Mouse (Mus musculus) brain, embryonic 18.5 days (tissue): Measurements from ENCODE around the gene Nav1.

Experiments
- DNase-seq: peaks from one replicate; pipeline ENCODE4 v3.0.0-alpha.2; 2012; ENCODE audit warnings: low read depth, low spot score

Nav1 gene

GRCm38 (mm10) chr1:135607019-135607418, at the start of gene Nav1:
TSS of gene Nav1 (minus strand) at chr1:135607295.
- DNase-seq, result no peak

- no peak for DNase-seq
Observed at GRCm38 (mm10) chr1:135653909-135654308, 46.8 kb upstream of the Nav1 start.

GRCm38 (mm10) chr1:135645459-135646195, 38.5 kb upstream of the Nav1 start:
- no peak for DNase-seq

GRCm38 (mm10) chr1:135644110-135644509, 37.0 kb upstream of the Nav1 start:
- no peak for DNase-seq

GRCm38 (mm10) chr1:135643691-135644090, 36.6 kb upstream of the Nav1 start:
- DNase-seq, result no peak

DNA sequence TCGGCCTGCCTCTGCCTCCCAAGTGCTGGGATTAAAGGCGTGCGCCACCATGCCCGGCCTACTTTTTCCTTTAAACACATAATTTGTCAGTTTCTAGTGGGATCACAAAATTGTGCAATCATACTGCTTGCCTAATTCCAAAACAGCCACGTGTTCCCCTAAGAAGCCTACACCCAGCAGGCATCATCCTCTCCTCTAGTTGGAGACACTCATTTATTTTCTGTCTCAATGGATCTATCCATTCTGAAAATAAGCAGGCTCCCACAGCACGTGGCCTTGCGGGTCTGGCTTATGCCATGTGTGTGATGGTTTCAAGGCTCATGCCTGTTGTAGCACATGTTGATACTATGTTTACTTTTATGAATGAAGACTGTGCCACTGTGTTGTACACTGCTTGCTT, 32.8 kb upstream of the Nav1 start:
- no peak for DNase-seq

DNA sequence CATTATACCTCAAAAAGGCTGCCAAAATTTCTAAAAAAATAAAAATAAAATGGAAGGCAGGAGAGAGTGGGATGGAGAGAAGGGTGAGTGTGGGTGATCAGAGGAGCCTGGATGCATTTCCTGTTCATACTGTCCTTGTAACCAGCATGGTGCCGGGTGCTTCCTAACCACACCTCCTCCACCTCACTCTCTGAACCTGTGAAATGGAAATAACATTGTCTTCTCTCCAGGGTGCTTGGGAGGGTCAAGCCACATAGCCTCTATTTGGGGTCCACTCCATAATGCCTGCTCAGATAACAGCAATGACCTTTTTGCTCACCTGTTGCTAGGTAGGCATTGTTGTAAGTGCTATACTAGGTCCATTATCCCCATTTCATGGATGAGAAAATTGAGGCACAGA, 32.0 kb upstream of the Nav1 start:
- DNase-seq, result no peak

GRCm38 (mm10) chr1:135637574-135638008, 30.5 kb upstream of the Nav1 start:
- no peak for DNase-seq

GRCm38 (mm10) chr1:135636111-135636511, 29.0 kb upstream of the Nav1 start:
- DNase-seq, result no peak

- DNase-seq, result no peak
Observed at GRCm38 (mm10) chr1:135635323-135636064, 28.4 kb upstream of the Nav1 start.

DNA sequence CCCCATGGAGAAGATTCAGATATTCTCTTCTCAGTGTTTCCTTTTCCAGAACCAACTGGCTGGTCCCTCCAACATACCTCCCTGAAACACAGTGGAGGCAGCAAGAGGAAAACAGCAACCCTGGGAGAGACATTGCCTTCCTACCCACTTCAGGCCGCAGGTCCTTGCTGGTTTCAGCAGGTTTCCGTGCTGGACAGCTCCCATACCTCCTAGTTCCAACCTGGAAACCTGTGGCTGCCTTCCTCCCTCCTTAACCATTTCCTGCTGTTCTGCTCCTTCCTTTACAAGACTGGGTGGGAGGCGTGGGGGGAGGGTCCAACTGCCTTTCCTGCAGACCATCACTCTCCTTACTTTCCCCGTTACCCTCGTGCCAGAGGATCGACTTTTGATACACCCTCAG, 27.7 kb upstream of the Nav1 start:
- no peak for DNase-seq

- DNase-seq, result no peak
Observed at GRCm38 (mm10) chr1:135633884-135634283, 26.8 kb upstream of the Nav1 start.

GRCm38 (mm10) chr1:135633478-135633877, 26.4 kb upstream of the Nav1 start:
- DNase-seq, result no peak

DNA sequence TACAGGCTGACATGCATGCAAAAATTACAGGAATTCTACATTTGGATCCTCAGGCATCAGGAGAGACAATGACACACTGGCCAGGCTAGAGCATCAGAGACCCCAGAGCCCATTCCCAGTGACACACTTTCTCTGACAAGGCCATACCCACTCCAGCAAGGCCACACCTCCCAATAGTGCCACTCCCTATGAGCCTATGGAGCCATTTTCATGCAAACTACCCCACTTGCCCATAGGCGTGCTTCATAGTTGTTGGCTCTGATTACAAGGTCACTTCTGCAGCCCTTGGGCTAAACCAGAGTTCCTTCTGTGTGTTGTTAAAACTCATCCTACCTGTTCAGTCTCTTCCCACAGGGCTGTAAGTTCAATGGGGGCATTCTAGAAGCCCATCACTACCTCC, 25.1 kb upstream of the Nav1 start:
- DNase-seq, result no peak

- DNase-seq, result no peak
Observed at GRCm38 (mm10) chr1:135631515-135631914, 24.4 kb upstream of the Nav1 start.

- DNase-seq, result no peak
Observed at GRCm38 (mm10) chr1:135629846-135630245, 22.8 kb upstream of the Nav1 start.

GRCm38 (mm10) chr1:135626218-135626617, 19.1 kb upstream of the Nav1 start:
- no peak for DNase-seq

- no peak for DNase-seq
Observed at GRCm38 (mm10) chr1:135625741-135626140, 18.6 kb upstream of the Nav1 start.

GRCm38 (mm10) chr1:135624646-135625045, 17.6 kb upstream of the Nav1 start:
- DNase-seq, result no peak

- no peak for DNase-seq
Observed at GRCm38 (mm10) chr1:135623136-135623535, 16.0 kb upstream of the Nav1 start.

GRCm38 (mm10) chr1:135621307-135621706, 14.2 kb upstream of the Nav1 start:
- DNase-seq, result no peak

GRCm38 (mm10) chr1:135619932-135620391, 12.9 kb upstream of the Nav1 start:
- DNase-seq, result no peak

- DNase-seq, result no peak
Observed at GRCm38 (mm10) chr1:135619130-135619529, 12.0 kb upstream of the Nav1 start.
